In genomic region chr5:111442151-111442871, GRCm38 (mm10) we compare ENCODE assay signal across 21 mouse cellular contexts. TPM values are rescaled to one million over a fixed set of nuclear protein-coding genes. Genes with fewer than 3 reads are reported as not detected.
A peak's percentile ranks its signal among the peaks of the same experiment; 100 is the strongest.
DNase-seq lines count a peak whose midpoint lies in the region; ATAC-seq and TF ChIP-seq lines count a peak whose summit lies in the region.
"Had no signal": no experiment of that assay in that cellular context is flagged by ENCODE, and none has a peak within 500 bp of the region (broad histone marks: within the 10 kb centered on the region; RNA-seq: fewer than 3 reads in every experiment).

No protein-coding gene starts in this region.

- no peak for DNase-seq in forebrain, postnatal 0 days
- DNase-seq in liver, adult 2 months (ENCODE audit: extremely low read depth, low read depth, low spot score): peak; percentile 78
- peak; percentile 15 for DNase-seq in R1 (ENCODE audit: low read depth, low spot score)
- DNase-seq in midbrain, embryonic 14.5 days: no peak
- DNase-seq in right cerebral cortex, postnatal 4 days: no peak
- DNase-seq in thymus, postnatal 10 days (ENCODE audit: low spot score in 2 of 2): no peak
- DNase-seq: cerebellum, adult 8-10 months; kidney, adult 11 months; kidney, postnatal 25 days; left cerebral cortex, postnatal 4 days; liver; right cerebral cortex, postnatal 25 days had no signal

- no peak overlapping the region for H3K4me3 ChIP-seq in forebrain, embryonic 15.5 days
- no peak overlapping the region for H3K4me3 ChIP-seq in forebrain, postnatal 0 days (ENCODE audit: low read depth, low read length)
- H3K4me3 ChIP-seq in liver, adult 2 months (ENCODE audit: insufficient read depth, low read depth, low read length): no peak overlapping the region
- no peak overlapping the region for H3K4me3 ChIP-seq in liver, embryonic 12.5 days
- H3K4me3 ChIP-seq in midbrain, embryonic 14.5 days (replicated peaks; ENCODE audit: low read depth, low read length): no peak overlapping the region
- H3K4me3 ChIP-seq: forebrain, embryonic 12.5 days; heart, embryonic 13.5 days; lung, embryonic 15.5 days; neural tube, embryonic 12.5 days; stomach, embryonic 15.5 days had no signal

- WGBS in forebrain, embryonic 15.5 days: 81% methylated on average over 11 of the region's 11 CpGs
- 77% methylated on average over 11 of the region's 11 CpGs for WGBS in forebrain, postnatal 0 days
- 48% methylated on average over 11 of the region's 11 CpGs for WGBS in liver, adult 2 months
- WGBS in liver, embryonic 12.5 days (ENCODE audit: insufficient replicate concordance): 73% methylated on average over 11 of the region's 11 CpGs
- 65% methylated on average over 11 of the region's 11 CpGs for WGBS in midbrain, embryonic 14.5 days

- no peaks in the 10 kb centered on the region; the same call in 1 of the 2 replicates for H3K36me3 ChIP-seq in forebrain, embryonic 15.5 days
- peaks cover 8% of the 10 kb centered on the region; the same call in 1 of the 2 replicates for H3K36me3 ChIP-seq in forebrain, postnatal 0 days (ENCODE audit: insufficient read depth)
- H3K36me3 ChIP-seq in liver, adult 2 months (ENCODE audit: control insufficient read depth, insufficient read depth, low read length): no peaks in the 10 kb centered on the region
- no peaks in the 10 kb centered on the region for H3K36me3 ChIP-seq in liver, embryonic 12.5 days
- H3K36me3 ChIP-seq in midbrain, embryonic 14.5 days (ENCODE audit: control insufficient read depth, insufficient read depth, low read length): peaks cover 38% of the 10 kb centered on the region
- H3K36me3 ChIP-seq: lung, embryonic 15.5 days; stomach, embryonic 15.5 days had no signal

- H3K4me2 ChIP-seq in forebrain, embryonic 15.5 days (replicated peaks): no peak overlapping the region
- no peak overlapping the region for H3K4me2 ChIP-seq in forebrain, postnatal 0 days (ENCODE audit: low read depth)
- no peak overlapping the region for H3K4me2 ChIP-seq in liver, embryonic 12.5 days
- no peak overlapping the region for H3K4me2 ChIP-seq in midbrain, embryonic 14.5 days (ENCODE audit: low read length)
- H3K4me2 ChIP-seq: forebrain, embryonic 12.5 days; heart, embryonic 13.5 days; lung, embryonic 15.5 days; neural tube, embryonic 12.5 days; stomach, embryonic 15.5 days had no signal

- 0 out of 2 replicates have a peak overlapping the region, but pooled peaks have one; percentile 9 for H3K27ac ChIP-seq in forebrain, embryonic 15.5 days (replicated peaks)
- H3K27ac ChIP-seq in forebrain, postnatal 0 days (ENCODE audit: low read depth, low read length): no peak overlapping the region
- peak overlapping the region; percentile 50 for H3K27ac ChIP-seq in liver, adult 2 months (replicated peaks; ENCODE audit: insufficient read depth, low read depth, low read length)
- no peak overlapping the region for H3K27ac ChIP-seq in liver, embryonic 12.5 days
- peak overlapping the region; percentile 22; the same call in 1 of the 2 replicates for H3K27ac ChIP-seq in midbrain, embryonic 14.5 days (replicated peaks; ENCODE audit: low read depth, low read length)
- H3K27ac ChIP-seq: heart, embryonic 13.5 days; lung, embryonic 15.5 days; neural tube, embryonic 12.5 days; stomach, embryonic 15.5 days had no signal

- peaks cover 69% of the 10 kb centered on the region for H3K4me1 ChIP-seq in forebrain, embryonic 15.5 days
- no peaks in the 10 kb centered on the region for H3K4me1 ChIP-seq in forebrain, postnatal 0 days (ENCODE audit: insufficient read depth)
- peaks cover 33% of the 10 kb centered on the region for H3K4me1 ChIP-seq in liver, adult 2 months (ENCODE audit: control insufficient read depth, insufficient read depth, low read length)
- H3K4me1 ChIP-seq in liver, embryonic 12.5 days: no peaks in the 10 kb centered on the region; the same call in 1 of the 2 replicates
- peaks cover 21% of the 10 kb centered on the region for H3K4me1 ChIP-seq in midbrain, embryonic 14.5 days (ENCODE audit: control insufficient read depth, insufficient read depth, low read length)
- H3K4me1 ChIP-seq: lung, embryonic 15.5 days had no signal

- no peak for TF ChIP-seq POLR2A in liver, adult 2 months (IDR thresholded peaks at IDR 0.05; ENCODE audit: extremely low read depth, insufficient read depth, low read length)

- peaks cover 10% of the 10 kb centered on the region; the same call in 1 of the 2 replicates for H3K79me2 ChIP-seq in liver, adult 2 months (ENCODE audit: control insufficient read depth, insufficient read depth, low read length)

- TF ChIP-seq CTCF in forebrain, postnatal 0 days (IDR thresholded peaks at IDR 0.05; ENCODE audit: low read depth): no peak
- TF ChIP-seq CTCF in liver, adult 2 months (IDR thresholded peaks at IDR 0.05; ENCODE audit: low read depth, low read length): no peak

- ATAC-seq in forebrain, embryonic 15.5 days (replicated peaks): no peak
- no peak for ATAC-seq in forebrain, postnatal 0 days
- ATAC-seq in liver, embryonic 12.5 days: no peak
- no peak for ATAC-seq in midbrain, embryonic 14.5 days (ENCODE audit: low FRiP score, low TSS enrichment)
- ATAC-seq: hindbrain, embryonic 16.5 days had no signal

- H3K27me3 ChIP-seq in forebrain, embryonic 15.5 days: no peaks in the 10 kb centered on the region
- H3K27me3 ChIP-seq in forebrain, postnatal 0 days (ENCODE audit: insufficient read depth, low read length): no peaks in the 10 kb centered on the region
- no peaks in the 10 kb centered on the region for H3K27me3 ChIP-seq in liver, adult 2 months (ENCODE audit: control insufficient read depth, insufficient read depth, low read length)
- 0 out of 2 replicates have a peak, but pooled peaks cover 6% of the 10 kb centered on the region for H3K27me3 ChIP-seq in liver, embryonic 12.5 days (replicated peaks)
- H3K27me3 ChIP-seq in midbrain, embryonic 14.5 days (ENCODE audit: control insufficient read depth, insufficient read depth, low read length): no peaks in the 10 kb centered on the region
- H3K27me3 ChIP-seq: forebrain, embryonic 12.5 days; heart, embryonic 13.5 days; lung, embryonic 15.5 days; neural tube, embryonic 12.5 days; stomach, embryonic 15.5 days had no signal

- H3K9me3 ChIP-seq in forebrain, embryonic 15.5 days: no peaks in the 10 kb centered on the region
- no peaks in the 10 kb centered on the region for H3K9me3 ChIP-seq in forebrain, postnatal 0 days (ENCODE audit: low read length)
- no peaks in the 10 kb centered on the region for H3K9me3 ChIP-seq in liver, embryonic 12.5 days (replicated peaks)
- H3K9me3 ChIP-seq in midbrain, embryonic 14.5 days (ENCODE audit: control insufficient read depth, low read length): no peaks in the 10 kb centered on the region
- H3K9me3 ChIP-seq: forebrain, embryonic 12.5 days; heart, embryonic 13.5 days; lung, embryonic 15.5 days; neural tube, embryonic 12.5 days; stomach, embryonic 15.5 days had no signal

- no peak overlapping the region for H3K9ac ChIP-seq in forebrain, embryonic 15.5 days (replicated peaks)
- H3K9ac ChIP-seq in forebrain, postnatal 0 days: no peak overlapping the region
- H3K9ac ChIP-seq in liver, adult 2 months (ENCODE audit: low read depth, low read length): no peak overlapping the region
- no peak overlapping the region for H3K9ac ChIP-seq in liver, embryonic 12.5 days
- H3K9ac ChIP-seq in midbrain, embryonic 14.5 days (replicated peaks; ENCODE audit: low read length): no peak overlapping the region
- H3K9ac ChIP-seq: forebrain, embryonic 12.5 days; heart, embryonic 13.5 days; lung, embryonic 15.5 days; neural tube, embryonic 12.5 days; stomach, embryonic 15.5 days had no signal

RNA-seq across cellular contexts. Expression of gene Mn1, which starts 25.1 kb away (rescaled TPM):
- 102 and 109 TPM in 2 replicates for polyA plus RNA-seq in forebrain, embryonic 15.5 days (2015; fragmentation: Nextera tagmentation; extraction: Ambion mirVana)
- total RNA-seq in forebrain, postnatal 0 days (2014; rRNA removed): 108 and 123 TPM in 2 replicates
- polyA plus RNA-seq in forebrain, postnatal 0 days (2015; fragmentation: Nextera tagmentation; extraction: Ambion mirVana): 57.9 and 73.2 TPM in 2 replicates
- 3.4 and 6.2 TPM in 2 replicates for total RNA-seq in liver, adult 2 months (2014; rRNA removed)
- 5.7 and 7.3 TPM in 2 replicates for polyA plus RNA-seq in liver, adult 2 months (2012; rRNA removed)
- 2.4 and 3.1 TPM in 2 replicates for polyA plus RNA-seq in liver, embryonic 12.5 days (2016; fragmentation: Nextera tagmentation; extraction: Ambion mirVana)
- polyA plus RNA-seq in midbrain, embryonic 14.5 days (2014; fragmentation: Nextera tagmentation; extraction: Ambion mirVana): 51.7 and 69.2 TPM in 2 replicates
- total RNA-seq: MEL had no signal

Comparison
In these comparisons a context has a peak if more than half of its experiments do, and no peak if none do; other contexts are left out.
1. H3K27ac ChIP-seq: peak in forebrain, embryonic 15.5 days (single experiment), liver, adult 2 months (single experiment) and midbrain, embryonic 14.5 days (single experiment); none in forebrain, postnatal 0 days (single experiment) and liver, embryonic 12.5 days (single experiment).
2. DNase-seq: peak in liver, adult 2 months (single experiment) and R1 (single experiment); none in forebrain, postnatal 0 days (single experiment), midbrain, embryonic 14.5 days (single experiment), right cerebral cortex, postnatal 4 days (single experiment) and thymus, postnatal 10 days (0 of 2).